Mouse (Mus musculus) heart, postnatal 36 days (tissue): ENCODE measurements at regions not wholly inside any gene's neighbourhood (a gene's known extent, or its start where the extent isn't known, plus 50 kb on each side); places are given as distances from the start of the nearest gene placed in this dataset.

Experiments
- DNase-seq, 2 experiments: peaks; one replicate each; pipeline ENCODE4 v3.0.0; 2021 to 2022
- intact Hi-C: fragments of 180-260 bp; cut with DNase I; formaldehyde crosslinking; loops from one replicate; pipeline ENCODE4 v1.15.1; 2025

- DNase-seq: no peak
- intact Hi-C loops: no loop called here
These were observed 99.4 kb upstream of the Gli2 start for GRCm38 (mm10) chr1:119152776-119153175.

- DNase-seq: no peak
- intact Hi-C loops: no loop called here
These were observed 94.1 kb upstream of the Gli2 start for GRCm38 (mm10) chr1:119147506-119147905.

GRCm38 (mm10) chr1:119143808-119144207, 90.4 kb upstream of the Gli2 start:
- intact Hi-C loops: no loop called here
- DNase-seq: no peak

GRCm38 (mm10) chr1:119129039-119129438, 75.6 kb upstream of the Gli2 start:
- DNase-seq: no peak

GRCm38 (mm10) chr1:119125561-119125960, 72.1 kb upstream of the Gli2 start:
- intact Hi-C loops: no loop called here
- no peak for DNase-seq

More at GRCm38 (mm10) chr1:119129039-119129438, 75.6 kb upstream of the Gli2 start:
- intact Hi-C loops: no loop called here

- intact Hi-C loops: no loop called here
- no peak for DNase-seq
These were observed 71.4 kb upstream of the Gli2 start for GRCm38 (mm10) chr1:119124798-119125197.

GRCm38 (mm10) chr1:119124063-119124462, 70.6 kb upstream of the Gli2 start:
- DNase-seq: no peak
- intact Hi-C loops: no loop called here

GRCm38 (mm10) chr1:119123402-119123801, 70.0 kb upstream of the Gli2 start:
- no peak for DNase-seq
- intact Hi-C loops: no loop called here

GRCm38 (mm10) chr1:119122975-119123374, 69.6 kb upstream of the Gli2 start:
- intact Hi-C loops: no loop called here
- no peak for DNase-seq

- no peak for DNase-seq
- intact Hi-C loops: no loop called here
These were observed 66.6 kb upstream of the Gli2 start for GRCm38 (mm10) chr1:119119863-119120569.

- no peak for DNase-seq
These were observed 61.8 kb upstream of the Gli2 start for GRCm38 (mm10) chr1:119115106-119115674.

GRCm38 (mm10) chr1:119108578-119108977, 55.2 kb upstream of the Gli2 start:
- intact Hi-C loops: no loop called here
- DNase-seq: no peak

More at GRCm38 (mm10) chr1:119115106-119115674, 61.8 kb upstream of the Gli2 start:
- intact Hi-C loops: no loop called here

- intact Hi-C loops: no loop called here
- no peak for DNase-seq
These were observed 53.0 kb upstream of the Gli2 start for GRCm38 (mm10) chr1:119106246-119106975.
